In genomic region chr12:110888606-110889005, GRCm38 (mm10) we compare ENCODE assay signal across 8 mouse cellular contexts. TPM values are rescaled to one million over a fixed set of nuclear protein-coding genes. Genes with fewer than 3 reads are reported as not detected.
DNase-seq lines count a peak whose midpoint lies in the region; ATAC-seq and TF ChIP-seq lines count a peak whose summit lies in the region.

No protein-coding gene starts in this region.

- peak overlapping the region; percentile 96 for H3K27ac ChIP-seq in left cerebral cortex, adult 2 months
- peak overlapping the region; percentile 94 for H3K27ac ChIP-seq in forebrain, embryonic 10.5 days
- H3K27ac ChIP-seq in liver, embryonic 14.5 days, result peak overlapping the region; percentile 19
- H3K27ac ChIP-seq in stomach, embryonic 15.5 days, result no peak overlapping the region

- H3K4me1 ChIP-seq in forebrain, embryonic 10.5 days, result peaks cover 22% of the 10 kb centered on the region
- peaks cover 10 to 27% of the 10 kb centered on the region in 2 experiments for H3K4me1 ChIP-seq in liver, embryonic 14.5 days (replicated peaks; ENCODE audit: control insufficient read depth in 2 of 2, insufficient read depth in 2 of 2, low read length in 1 of 2)
- peaks cover 21% of the 10 kb centered on the region for H3K4me1 ChIP-seq in stomach, embryonic 15.5 days

- H3K4me2 ChIP-seq in liver, embryonic 14.5 days (ENCODE audit: low read depth), result peak overlapping the region; percentile 93
- peak overlapping the region; percentile 88 for H3K4me2 ChIP-seq in stomach, embryonic 15.5 days

- peak; percentile 3 for ATAC-seq in activated CD4-positive, CD25-positive, alpha-beta regulatory T cell, adult 4 months
- ATAC-seq in liver, embryonic 14.5 days (ENCODE audit: insufficient read depth), result peak; percentile 21
- ATAC-seq in stomach, embryonic 15.5 days (ENCODE audit: insufficient read depth, low FRiP score, low read depth), result no peak; the same call in 1 of the 2 replicates

- H3K27me3 ChIP-seq in forebrain, embryonic 10.5 days (ENCODE audit: poor library complexity, severe bottlenecking), result no peaks in the 10 kb centered on the region
- H3K27me3 ChIP-seq in liver, embryonic 14.5 days (ENCODE audit: control insufficient read depth, insufficient read depth, low read length), result no peaks in the 10 kb centered on the region
- H3K27me3 ChIP-seq in stomach, embryonic 15.5 days (replicated peaks), result no peaks in the 10 kb centered on the region

- H3K36me3 ChIP-seq in forebrain, embryonic 10.5 days (replicated peaks), result peaks cover 19% of the 10 kb centered on the region
- H3K36me3 ChIP-seq in liver, embryonic 14.5 days (replicated peaks; ENCODE audit: control insufficient read depth, insufficient read depth, low read depth), result peaks cover 5% of the 10 kb centered on the region
- H3K36me3 ChIP-seq in stomach, embryonic 15.5 days, result no peaks in the 10 kb centered on the region

- H3K9ac ChIP-seq in liver, embryonic 14.5 days (replicated peaks), result peak overlapping the region; percentile 84
- peak overlapping the region; percentile 51 for H3K9ac ChIP-seq in stomach, embryonic 15.5 days

- intact Hi-C loops in left cerebral cortex, adult 2 months (cut with DNase I), result loop anchor here (1.0 to 2.0 kb wide), 2 partner anchors 22 to 38 kb away; partner anchors contain the start of gene Zfp839
- intact Hi-C loops in gastrocnemius, postnatal 14 days (cut with DNase I; ENCODE audit: low total_unique reads), result no loop called here

- 0% methylated on average over 25 of the region's 25 CpGs for WGBS in forebrain, embryonic 10.5 days
- WGBS in liver, embryonic 14.5 days (ENCODE audit: insufficient replicate concordance), result under 1% methylated on average over 25 of the region's 25 CpGs
- under 1% methylated on average over 25 of the region's 25 CpGs for WGBS in stomach, embryonic 15.5 days

- TF ChIP-seq CTCF in left cerebral cortex, adult 2 months (IDR thresholded peaks at IDR 0.05), result no peak
- no peak for TF ChIP-seq CTCF in liver, embryonic 14.5 days (IDR thresholded peaks at IDR 0.05; ENCODE audit: low read depth)

- no peaks in the 10 kb centered on the region for H3K9me3 ChIP-seq in forebrain, embryonic 10.5 days
- no peaks in the 10 kb centered on the region for H3K9me3 ChIP-seq in liver, embryonic 14.5 days (ENCODE audit: control insufficient read depth, low read length)
- H3K9me3 ChIP-seq in stomach, embryonic 15.5 days, result no peaks in the 10 kb centered on the region

- DNase-seq in left cerebral cortex, adult 2 months (ENCODE audit: extremely low spot score in 1 of 2, low spot score in 2 of 2), result peak in 1 of 2 experiments; percentile 41
- DNase-seq in left cerebral cortex, adult 9 months (ENCODE audit: low spot score in 2 of 2), result no peak
- no peak for DNase-seq in forebrain, embryonic 10.5 days (ENCODE audit: extremely low spot score, low spot score)
- no peak for DNase-seq in liver, embryonic 14.5 days (ENCODE audit: low read depth in 3 of 3, low spot score in 3 of 3)
- no peak for DNase-seq in gastrocnemius, postnatal 14 days
- no peak for DNase-seq in cerebellum, postnatal 10 days

- peak overlapping the region; percentile 96 for H3K4me3 ChIP-seq in left cerebral cortex, adult 2 months
- H3K4me3 ChIP-seq in forebrain, embryonic 10.5 days, result peak overlapping the region; percentile 76
- H3K4me3 ChIP-seq in liver, embryonic 14.5 days (ENCODE audit: insufficient read depth in 1 of 2, low read depth in 2 of 2, low read length in 2 of 2), result peak overlapping the region; percentile 62 to 98
- peak overlapping the region; percentile 86 for H3K4me3 ChIP-seq in stomach, embryonic 15.5 days (replicated peaks)

- no peak for TF ChIP-seq EP300 in liver, embryonic 14.5 days (IDR thresholded peaks at IDR 0.05; ENCODE audit: low read depth)

RNA-seq across cellular contexts. Expression of gene Cinp, which starts 0.3 kb away (rescaled TPM):
- 100 to 1,000 TPM in 1 of 2 experiments, 10 to 100 TPM in 1; 94.4 to 107 TPM for total RNA-seq in left cerebral cortex, adult 2 months (2021)
- 10 to 100 TPM; 34.1 to 38.1 TPM for polyA plus RNA-seq in activated CD4-positive, CD25-positive, alpha-beta regulatory T cell, adult 4 months (2017; shearing (Covaris generic))
- polyA plus RNA-seq in forebrain, embryonic 10.5 days (2016; fragmentation: Nextera tagmentation; extraction: Ambion mirVana), result 99.6 and 106 TPM in 2 replicates
- 31.0 and 42.9 TPM in 2 replicates for polyA plus RNA-seq in liver, embryonic 14.5 days (2012; rRNA removed)
- 65.1 and 68.2 TPM in 2 replicates for polyA plus RNA-seq in liver, embryonic 14.5 days (2014; fragmentation: Nextera tagmentation; extraction: Ambion mirVana)
- 71.0 TPM in 2 replicates for polyA plus RNA-seq in stomach, embryonic 15.5 days (2015; fragmentation: Nextera tagmentation; extraction: Ambion mirVana)
- 10 to 100 TPM; 30.5 to 32.9 TPM for total RNA-seq in gastrocnemius, postnatal 14 days (2021)

RNA-seq across cellular contexts. Expression of gene Tecpr2, which starts 0.5 kb away (rescaled TPM):
- 10 to 100 TPM; 46.7 to 50.0 TPM for total RNA-seq in left cerebral cortex, adult 2 months (2021)
- polyA plus RNA-seq in activated CD4-positive, CD25-positive, alpha-beta regulatory T cell, adult 4 months (2017; shearing (Covaris generic)), result 1 to 10 TPM in 1 of 2 experiments, under 1 TPM in 1; 0.61 to 1.2 TPM
- polyA plus RNA-seq in forebrain, embryonic 10.5 days (2016; fragmentation: Nextera tagmentation; extraction: Ambion mirVana), result 6.6 and 7.2 TPM in 2 replicates
- polyA plus RNA-seq in liver, embryonic 14.5 days (2012; rRNA removed), result 2.0 and 2.3 TPM in 2 replicates
- polyA plus RNA-seq in liver, embryonic 14.5 days (2014; fragmentation: Nextera tagmentation; extraction: Ambion mirVana), result 1.1 and 1.5 TPM in 2 replicates
- 3.3 and 3.8 TPM in 2 replicates for polyA plus RNA-seq in stomach, embryonic 15.5 days (2015; fragmentation: Nextera tagmentation; extraction: Ambion mirVana)
- total RNA-seq in gastrocnemius, postnatal 14 days (2021), result 1 to 10 TPM; 2.7 to 2.8 TPM

RNA-seq across cellular contexts. Expression of gene Zfp839, which starts 38.6 kb away (rescaled TPM):
- 10 to 100 TPM; 11.4 to 12.3 TPM for total RNA-seq in left cerebral cortex, adult 2 months (2021)
- 1 to 10 TPM; 1.2 to 2.2 TPM for polyA plus RNA-seq in activated CD4-positive, CD25-positive, alpha-beta regulatory T cell, adult 4 months (2017; shearing (Covaris generic))
- 4.2 and 5.2 TPM in 2 replicates for polyA plus RNA-seq in forebrain, embryonic 10.5 days (2016; fragmentation: Nextera tagmentation; extraction: Ambion mirVana)
- 1.4 and 1.9 TPM in 2 replicates for polyA plus RNA-seq in liver, embryonic 14.5 days (2012; rRNA removed)
- polyA plus RNA-seq in liver, embryonic 14.5 days (2014; fragmentation: Nextera tagmentation; extraction: Ambion mirVana), result 0.62 and 0.67 TPM in 2 replicates
- polyA plus RNA-seq in stomach, embryonic 15.5 days (2015; fragmentation: Nextera tagmentation; extraction: Ambion mirVana), result 5.7 and 6.8 TPM in 2 replicates
- 1 to 10 TPM; 3.9 to 5.4 TPM for total RNA-seq in gastrocnemius, postnatal 14 days (2021)

RNA-seq across cellular contexts. Expression of gene Mok, which starts 47.9 kb away (rescaled TPM):
- 10 to 100 TPM; 13.0 to 13.3 TPM for total RNA-seq in left cerebral cortex, adult 2 months (2021)
- under 1 TPM; 0.22 to 0.29 TPM for polyA plus RNA-seq in activated CD4-positive, CD25-positive, alpha-beta regulatory T cell, adult 4 months (2017; shearing (Covaris generic))
- 11.7 and 12.0 TPM in 2 replicates for polyA plus RNA-seq in forebrain, embryonic 10.5 days (2016; fragmentation: Nextera tagmentation; extraction: Ambion mirVana)
- polyA plus RNA-seq in liver, embryonic 14.5 days (2012; rRNA removed), result 0.18 and 0.24 TPM in 2 replicates
- 0.23 and 0.43 TPM in 2 replicates for polyA plus RNA-seq in liver, embryonic 14.5 days (2014; fragmentation: Nextera tagmentation; extraction: Ambion mirVana)
- polyA plus RNA-seq in stomach, embryonic 15.5 days (2015; fragmentation: Nextera tagmentation; extraction: Ambion mirVana), result 2.5 and 3.3 TPM in 2 replicates
- under 1 TPM; 0.25 to 0.31 TPM for total RNA-seq in gastrocnemius, postnatal 14 days (2021)
